Mouse (Mus musculus) left cerebral cortex, postnatal 14 days (tissue): Measurements from ENCODE around the gene Srrm4. TPM values are rescaled to one million over a fixed set of nuclear protein-coding genes. Genes with fewer than 3 reads are reported as not detected.

Source experiments
- DNase-seq, 2 experiments: peaks; one replicate each; pipeline ENCODE4 v3.0.0; 2021 to 2022; ENCODE audit warnings: low spot score in 2 of 2, mixed read lengths in 1 of 2
- intact Hi-C: fragments of 180-260 bp; cut with DNase I; formaldehyde crosslinking; loops from one replicate; pipeline ENCODE4 v1.15.1; 2025
- total RNA-seq, 2 experiments: library from RNA; stranded (reverse); gene quantifications; 2 replicates each; pipeline ENCODE4 v1.2.3; 2021

Srrm4 gene
- total RNA-seq, 2 experiments from 2014 or later: 28.4 to 29.1 TPM

GRCm38 (mm10) chr5:116497205-116497604, 94.4 kb downstream of the Srrm4 start:
- intact Hi-C loops: no loop called here
- no peak for DNase-seq

GRCm38 (mm10) chr5:116496717-116497116, 94.9 kb downstream of the Srrm4 start:
- intact Hi-C loops: no loop called here

GRCm38 (mm10) chr5:116495466-116495865, 96.2 kb downstream of the Srrm4 start:
- DNase-seq: no peak
- intact Hi-C loops: no loop called here

More at GRCm38 (mm10) chr5:116496717-116497116, 94.9 kb downstream of the Srrm4 start:
- no peak for DNase-seq

GRCm38 (mm10) chr5:116494377-116494776, 97.2 kb downstream of the Srrm4 start:
- DNase-seq: no peak
- intact Hi-C loops: loop anchor here (5.0 kb wide), 1 partner anchor 98 kb away; the partner anchor contains the start of gene Srrm4

GRCm38 (mm10) chr5:116492726-116493125, 98.9 kb downstream of the Srrm4 start:
- no peak for DNase-seq
- intact Hi-C loops: loop anchor here (5.0 kb wide), 1 partner anchor 100 kb away; the partner anchor contains the start of gene Srrm4

- peak in 1 of 2 experiments; percentile 57 for DNase-seq
- intact Hi-C loops: loop anchor here (5.0 kb wide), 1 partner anchor 100 kb away; the partner anchor contains the start of gene Srrm4
These were observed 99.7 kb downstream of the Srrm4 start for GRCm38 (mm10) chr5:116491794-116492420.

GRCm38 (mm10) chr5:116490826-116491225, 100.8 kb downstream of the Srrm4 start:
- intact Hi-C loops: loop anchor here (5.0 kb wide), 1 partner anchor 101 kb away; the partner anchor contains the start of gene Srrm4
- DNase-seq: no peak

- no peak for DNase-seq
- intact Hi-C loops: loop anchor here (5.0 kb wide), 1 partner anchor 103 kb away; the partner anchor contains the start of gene Srrm4
These were observed 102.0 kb downstream of the Srrm4 start for GRCm38 (mm10) chr5:116489621-116490020.

GRCm38 (mm10) chr5:116486135-116486534, 105.5 kb downstream of the Srrm4 start:
- intact Hi-C loops: no loop called here
- no peak for DNase-seq

GRCm38 (mm10) chr5:116485069-116485468, 106.5 kb downstream of the Srrm4 start:
- DNase-seq: peak in 1 of 2 experiments; percentile 39
- intact Hi-C loops: no loop called here

- intact Hi-C loops: no loop called here
These were observed 107.4 kb downstream of the Srrm4 start for GRCm38 (mm10) chr5:116484236-116484635.

GRCm38 (mm10) chr5:116478607-116479371, 112.8 kb downstream of the Srrm4 start:
- no peak for DNase-seq
- intact Hi-C loops: loop anchor here (5.0 kb wide), 2 partner anchors 246 to 356 kb away; no protein-coding TSS in a partner anchor

More at GRCm38 (mm10) chr5:116484236-116484635, 107.4 kb downstream of the Srrm4 start:
- DNase-seq: no peak

- intact Hi-C loops: loop anchor here (5.0 kb wide), 2 partner anchors 244 to 354 kb away; no protein-coding TSS in a partner anchor
- DNase-seq: peak in 1 of 2 experiments; percentile 58
These were observed 115.6 kb downstream of the Srrm4 start for GRCm38 (mm10) chr5:116476006-116476405.

- intact Hi-C loops: no loop called here
These were observed 130.1 kb downstream of the Srrm4 start for GRCm38 (mm10) chr5:116461354-116462042.

GRCm38 (mm10) chr5:116459970-116460369, 131.6 kb downstream of the Srrm4 start:
- intact Hi-C loops: no loop called here
- peak; percentile 49 to 81 for DNase-seq

More at GRCm38 (mm10) chr5:116461354-116462042, 130.1 kb downstream of the Srrm4 start:
- DNase-seq: no peak

- intact Hi-C loops: no loop called here
- no peak for DNase-seq
These were observed 133.8 kb downstream of the Srrm4 start for GRCm38 (mm10) chr5:116457791-116458190.

- DNase-seq: no peak
- intact Hi-C loops: no loop called here
These were observed 134.7 kb downstream of the Srrm4 start for GRCm38 (mm10) chr5:116456796-116457515.

- DNase-seq: peak in 1 of 2 experiments; percentile 43
- intact Hi-C loops: loop anchor here (5.0 kb wide), 2 partner anchors 66 to 221 kb away; no protein-coding TSS in a partner anchor
These were observed 138.2 kb downstream of the Srrm4 start for GRCm38 (mm10) chr5:116453401-116453851.

- no peak for DNase-seq
- intact Hi-C loops: loop anchor here (5.0 kb wide), 2 partner anchors 64 to 219 kb away; no protein-coding TSS in a partner anchor
These were observed 140.7 kb downstream of the Srrm4 start for GRCm38 (mm10) chr5:116450901-116451300.
